Mouse (Mus musculus): ENCODE measurements around the gene Nr1i3. TPM values are rescaled to one million over a fixed set of nuclear protein-coding genes. Genes with fewer than 3 reads are reported as not detected.

Nr1i3 gene
- polyA plus RNA-seq, 1 experiment from 2014 or later = 0.38 TPM

DNA sequence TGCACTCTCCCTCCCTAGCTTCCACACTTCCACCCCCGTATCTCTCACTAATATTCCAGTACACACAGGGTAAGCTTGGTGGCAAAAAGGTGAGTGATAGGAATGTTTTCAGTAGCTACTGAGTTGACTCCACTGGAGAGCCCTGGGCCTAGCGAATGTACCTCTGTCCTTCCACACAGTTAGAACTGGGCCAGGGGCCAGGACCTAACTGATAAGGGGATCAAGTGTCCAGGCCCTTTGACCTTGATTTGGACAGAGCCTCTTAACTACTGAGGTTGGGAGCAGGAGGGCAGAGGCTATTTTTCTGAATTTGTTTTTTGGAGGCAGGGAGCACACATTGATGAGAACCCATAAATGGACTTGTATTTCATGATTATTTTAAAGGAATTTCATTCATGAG lies 10.0 kb downstream of the Nr1i3 start:
- ATAC-seq = no peak

DNA sequence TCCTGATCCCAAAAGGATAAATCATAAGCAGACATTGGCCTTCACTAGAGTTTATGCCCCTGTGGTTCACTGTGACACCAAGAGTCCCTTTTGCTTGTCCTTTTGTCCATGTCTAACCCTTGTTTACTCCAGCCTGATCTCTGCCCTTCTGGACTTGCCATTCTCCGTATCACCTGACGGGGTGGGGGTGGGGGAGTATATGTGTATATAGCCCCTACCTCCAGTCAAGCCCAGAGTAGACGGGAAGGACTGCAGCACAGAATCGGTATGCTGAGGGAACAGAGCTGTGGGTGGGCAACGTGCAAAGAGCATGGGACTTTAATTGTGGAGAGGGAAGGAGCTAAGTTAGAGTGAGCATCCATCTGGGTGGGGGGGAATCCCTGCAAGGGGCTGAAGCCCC lies 11.1 kb downstream of the Nr1i3 start, which contains the start of gene Apoa2:
Gene Apoa2, plus strand, starts transcription at position 198 of the 400 bp plus-strand sequence.
- H3K27ac ChIP-seq (ENCODE audit: low read length) = no peak within 1 kb of the TSS
- no peak within 1 kb of the TSS for H3K4me3 ChIP-seq (ENCODE audit: low read depth, low read length)
- H3K9ac ChIP-seq (ENCODE audit: low read depth, low read length) = no peak within 1 kb of the TSS
- no peaks in the 10 kb centered on the region for H3K27me3 ChIP-seq (ENCODE audit: control insufficient read depth, insufficient read depth, low read depth, low read length)
- H3K4me1 ChIP-seq (ENCODE audit: control insufficient read depth, insufficient read depth, low read length) = peaks cover 10% of the 10 kb centered on the region
- H3K36me3 ChIP-seq (ENCODE audit: control insufficient read depth, insufficient read depth, low read length) = no peaks in the 10 kb centered on the region
- whole genome bisulfite sequencing = 77% methylated on average over 5 of the region's 5 CpGs
- H3K4me2 ChIP-seq (ENCODE audit: low read length) = no peak within 1 kb of the TSS
- no peaks in the 10 kb centered on the region for H3K9me3 ChIP-seq (replicated peaks; ENCODE audit: control insufficient read depth, low read length, poor library complexity, severe bottlenecking)
- no peak for ATAC-seq

More for the DNA sequence above, 10.0 kb downstream of the Nr1i3 start:
- Histone ChIP-seq H3K4me2 (ENCODE audit: low read length) (no peak overlapping the region), H3K27ac (ENCODE audit: low read length) (no peak overlapping the region), H3K36me3 (ENCODE audit: control insufficient read depth, insufficient read depth, low read length) (peaks cover 4% of the 10 kb centered on the region), H3K4me1 (ENCODE audit: control insufficient read depth, insufficient read depth, low read length) (peaks cover 10% of the 10 kb centered on the region), H3K4me3 (ENCODE audit: low read depth, low read length) (no peak overlapping the region), H3K27me3 (ENCODE audit: control insufficient read depth, insufficient read depth, low read depth, low read length) (no peaks in the 10 kb centered on the region), H3K9me3 (replicated peaks; ENCODE audit: control insufficient read depth, low read length, poor library complexity, severe bottlenecking) (no peaks in the 10 kb centered on the region), H3K9ac (ENCODE audit: low read depth, low read length) (no peak overlapping the region)
- 90% methylated on average over 2 of the region's 2 CpGs for WGBS

DNA sequence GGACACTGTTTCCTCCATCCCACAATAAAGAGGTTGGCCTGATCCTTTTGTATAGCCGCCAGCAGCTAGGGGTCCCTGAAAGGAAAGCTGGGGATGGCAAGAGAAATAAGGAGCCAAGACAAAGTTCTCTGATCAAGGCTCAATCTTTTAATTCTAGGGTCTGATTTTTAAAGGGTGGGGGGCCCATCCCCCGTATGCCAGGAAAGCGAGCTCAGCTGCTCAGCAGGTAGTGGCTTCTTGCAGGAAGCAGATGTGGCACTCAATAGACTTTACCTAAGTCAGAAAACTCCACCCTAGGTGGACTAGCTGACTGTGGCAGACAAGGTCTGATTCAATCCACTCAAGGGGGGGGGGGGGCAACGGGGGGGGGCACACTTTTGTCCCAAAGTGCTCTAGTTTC lies 13.0 kb downstream of the Nr1i3 start:
- no peaks in the 10 kb centered on the region for H3K9me3 ChIP-seq (replicated peaks; ENCODE audit: control insufficient read depth, low read length, poor library complexity, severe bottlenecking)
- H3K36me3 ChIP-seq (ENCODE audit: control insufficient read depth, insufficient read depth, low read length) = no peaks in the 10 kb centered on the region
- 0 out of 2 replicates have a peak, but pooled peaks cover 2% of the 10 kb centered on the region for H3K4me1 ChIP-seq (ENCODE audit: control insufficient read depth, insufficient read depth, low read length)
- H3K4me3 ChIP-seq (ENCODE audit: low read depth, low read length) = no peak overlapping the region
- H3K4me2 ChIP-seq (ENCODE audit: low read length) = no peak overlapping the region
- WGBS = 48% methylated on average over 4 of the region's 4 CpGs
- no peak overlapping the region for H3K27ac ChIP-seq (ENCODE audit: low read length)
- no peak overlapping the region for H3K9ac ChIP-seq (ENCODE audit: low read depth, low read length)
- H3K27me3 ChIP-seq (ENCODE audit: control insufficient read depth, insufficient read depth, low read depth, low read length) = no peaks in the 10 kb centered on the region
- ATAC-seq = no peak

DNA sequence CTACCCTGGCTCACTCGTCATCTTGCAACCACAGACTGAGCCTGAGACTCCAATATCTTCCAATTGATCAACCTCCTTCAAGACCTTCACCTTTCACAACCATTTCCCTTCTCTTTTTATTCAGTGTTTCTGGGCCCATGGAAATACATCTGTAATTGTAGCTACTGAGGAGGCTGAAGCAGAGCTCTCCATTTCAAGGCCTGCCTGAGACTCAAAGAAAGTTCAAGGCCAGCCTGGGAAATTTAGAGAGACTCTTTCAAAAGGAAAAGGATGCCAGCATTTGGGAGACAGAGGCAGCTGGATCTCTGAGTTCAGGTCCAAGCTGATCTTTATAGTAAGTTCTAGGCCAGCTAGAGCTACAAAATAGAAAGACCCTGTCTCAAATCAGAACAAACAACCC lies 14.1 kb downstream of the Nr1i3 start:
- H3K9ac ChIP-seq (ENCODE audit: low read depth, low read length) = no peak overlapping the region
- H3K27me3 ChIP-seq (ENCODE audit: control insufficient read depth, insufficient read depth, low read depth, low read length) = no peaks in the 10 kb centered on the region
- 96% methylated on average over 1 of the region's 1 CpGs for WGBS
- no peak for ATAC-seq
- no peak overlapping the region for H3K27ac ChIP-seq (ENCODE audit: low read length)
- H3K4me2 ChIP-seq (ENCODE audit: low read length) = no peak overlapping the region
- no peak overlapping the region for H3K4me3 ChIP-seq (ENCODE audit: low read depth, low read length)
- no peaks in the 10 kb centered on the region for H3K36me3 ChIP-seq (ENCODE audit: control insufficient read depth, insufficient read depth, low read length)
- H3K9me3 ChIP-seq (replicated peaks; ENCODE audit: control insufficient read depth, low read length, poor library complexity, severe bottlenecking) = no peaks in the 10 kb centered on the region
- H3K4me1 ChIP-seq (ENCODE audit: control insufficient read depth, insufficient read depth, low read length) = 0 out of 2 replicates have a peak, but pooled peaks cover 1% of the 10 kb centered on the region

DNA sequence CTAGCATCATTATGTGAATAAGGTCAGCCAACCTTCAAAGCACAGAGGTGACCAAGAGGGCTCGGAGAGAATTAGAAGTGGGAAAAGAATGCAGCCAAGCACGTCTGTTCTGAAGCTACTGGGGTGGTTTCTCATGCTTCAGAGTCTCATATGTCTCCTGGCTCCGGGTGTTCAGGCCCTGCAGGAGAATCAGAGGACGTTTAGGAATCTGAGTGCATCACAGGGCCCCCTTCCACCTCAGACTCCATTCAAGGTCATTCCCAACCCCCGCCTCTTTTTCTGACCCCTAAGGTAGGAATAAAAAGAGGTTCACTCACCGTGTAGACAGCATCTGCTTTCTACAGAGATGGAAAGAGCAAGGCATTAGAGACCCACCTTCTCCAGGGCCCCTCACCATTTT lies 16.0 kb downstream of the Nr1i3 start:
- Histone ChIP-seq H3K36me3 (ENCODE audit: control insufficient read depth, insufficient read depth, low read length) (peaks cover under 1% of the 10 kb centered on the region), H3K27me3 (ENCODE audit: control insufficient read depth, insufficient read depth, low read depth, low read length) (no peaks in the 10 kb centered on the region), H3K4me2 (ENCODE audit: low read length) (no peak overlapping the region), H3K4me1 (ENCODE audit: control insufficient read depth, insufficient read depth, low read length) (no peaks in the 10 kb centered on the region), H3K9me3 (replicated peaks; ENCODE audit: control insufficient read depth, low read length, poor library complexity, severe bottlenecking) (no peaks in the 10 kb centered on the region), H3K4me3 (ENCODE audit: low read depth, low read length) (no peak overlapping the region), H3K27ac (ENCODE audit: low read length) (no peak overlapping the region), H3K9ac (ENCODE audit: low read depth, low read length) (no peak overlapping the region)
- 29% methylated on average over 6 of the region's 6 CpGs for WGBS
- no peak for ATAC-seq

DNA sequence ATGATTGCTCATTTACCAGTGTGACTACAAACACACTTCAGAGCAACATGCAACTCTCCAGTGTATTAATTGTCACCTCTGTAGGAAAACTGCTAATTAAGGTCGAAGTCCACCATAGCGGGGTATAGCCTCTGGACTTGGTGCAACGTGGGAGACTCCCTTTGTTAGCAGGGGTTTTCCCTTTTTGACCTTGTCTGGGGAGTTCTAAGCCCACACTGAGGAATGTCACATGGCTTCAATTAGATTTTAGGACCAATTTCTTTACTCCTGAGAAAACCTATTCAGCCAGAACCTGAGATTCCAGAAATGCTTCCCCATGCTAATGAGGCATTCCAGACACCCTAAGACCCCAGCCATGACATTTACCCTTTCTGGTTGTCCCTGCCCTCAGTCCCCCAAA lies 16.4 kb downstream of the Nr1i3 start:
- no peak for ATAC-seq
- 60% methylated on average over 3 of the region's 3 CpGs for WGBS
- no peaks in the 10 kb centered on the region for H3K4me1 ChIP-seq (ENCODE audit: control insufficient read depth, insufficient read depth, low read length)
- no peaks in the 10 kb centered on the region for H3K27me3 ChIP-seq (ENCODE audit: control insufficient read depth, insufficient read depth, low read depth, low read length)
- H3K9me3 ChIP-seq (replicated peaks; ENCODE audit: control insufficient read depth, low read length, poor library complexity, severe bottlenecking) = no peaks in the 10 kb centered on the region
- no peak overlapping the region for H3K4me2 ChIP-seq (ENCODE audit: low read length)
- H3K4me3 ChIP-seq (ENCODE audit: low read depth, low read length) = no peak overlapping the region
- H3K9ac ChIP-seq (ENCODE audit: low read depth, low read length) = no peak overlapping the region
- peaks cover 5% of the 10 kb centered on the region for H3K36me3 ChIP-seq (ENCODE audit: control insufficient read depth, insufficient read depth, low read length)
- H3K27ac ChIP-seq (ENCODE audit: low read length) = no peak overlapping the region

DNA sequence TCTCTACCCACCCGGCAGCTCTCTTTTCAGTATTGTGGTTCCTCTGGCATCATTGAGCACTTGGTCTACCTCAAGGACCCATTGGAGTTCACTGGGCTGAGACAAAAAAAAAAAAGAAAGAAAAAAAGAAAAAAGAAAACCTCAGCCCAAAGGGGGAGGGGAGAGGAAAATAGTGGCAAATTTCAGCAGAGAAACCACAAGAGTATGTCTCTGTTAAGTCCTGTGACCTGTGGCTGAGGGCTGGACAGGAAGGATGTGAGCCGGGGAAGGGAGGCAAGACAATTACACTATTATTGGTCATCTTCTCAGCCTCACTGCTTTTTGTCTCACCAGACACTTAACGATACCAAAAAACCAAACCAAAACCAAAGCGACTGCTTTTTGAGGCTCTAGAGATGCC lies 18.1 kb downstream of the Nr1i3 start:
- Histone ChIP-seq H3K4me3 (ENCODE audit: low read depth, low read length) (no peak overlapping the region), H3K27me3 (ENCODE audit: control insufficient read depth, insufficient read depth, low read depth, low read length) (no peaks in the 10 kb centered on the region), H3K36me3 (ENCODE audit: control insufficient read depth, insufficient read depth, low read length) (peaks cover 18% of the 10 kb centered on the region), H3K4me2 (ENCODE audit: low read length) (no peak overlapping the region), H3K4me1 (ENCODE audit: control insufficient read depth, insufficient read depth, low read length) (no peaks in the 10 kb centered on the region), H3K9me3 (replicated peaks; ENCODE audit: control insufficient read depth, low read length, poor library complexity, severe bottlenecking) (no peaks in the 10 kb centered on the region), H3K27ac (ENCODE audit: low read length) (no peak overlapping the region), H3K9ac (ENCODE audit: low read depth, low read length) (no peak overlapping the region)
- ATAC-seq = no peak
- WGBS = 74% methylated on average over 4 of the region's 4 CpGs

DNA sequence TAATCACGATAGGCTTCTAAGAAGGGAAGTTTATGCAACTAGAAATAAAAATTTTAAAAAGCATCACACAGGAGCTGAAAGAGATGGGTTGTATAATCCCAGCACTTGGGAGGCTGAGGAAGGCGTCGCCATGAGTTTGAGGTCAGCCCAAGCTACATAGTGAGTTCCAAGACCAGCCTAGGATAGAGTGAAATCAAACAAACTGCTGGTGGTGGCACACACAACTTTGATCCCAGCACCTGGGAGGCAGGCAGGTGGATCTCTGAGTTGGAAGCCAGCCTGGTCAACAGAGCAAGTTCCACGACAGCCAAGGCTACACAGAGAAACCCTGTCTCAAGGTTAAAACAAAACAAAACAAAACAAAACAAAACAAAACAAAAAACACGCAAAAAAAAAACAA lies 18.6 kb downstream of the Nr1i3 start:
- Histone ChIP-seq H3K27me3 (ENCODE audit: control insufficient read depth, insufficient read depth, low read depth, low read length) (no peaks in the 10 kb centered on the region), H3K9ac (ENCODE audit: low read depth, low read length) (no peak overlapping the region), H3K36me3 (ENCODE audit: control insufficient read depth, insufficient read depth, low read length) (peaks cover 21% of the 10 kb centered on the region), H3K4me1 (ENCODE audit: control insufficient read depth, insufficient read depth, low read length) (no peaks in the 10 kb centered on the region), H3K4me2 (ENCODE audit: low read length) (no peak overlapping the region), H3K9me3 (replicated peaks; ENCODE audit: control insufficient read depth, low read length, poor library complexity, severe bottlenecking) (no peaks in the 10 kb centered on the region), H3K27ac (ENCODE audit: low read length) (no peak overlapping the region), H3K4me3 (ENCODE audit: low read depth, low read length) (no peak overlapping the region)
- WGBS = 89% methylated on average over 5 of the region's 5 CpGs
- no peak for ATAC-seq

DNA sequence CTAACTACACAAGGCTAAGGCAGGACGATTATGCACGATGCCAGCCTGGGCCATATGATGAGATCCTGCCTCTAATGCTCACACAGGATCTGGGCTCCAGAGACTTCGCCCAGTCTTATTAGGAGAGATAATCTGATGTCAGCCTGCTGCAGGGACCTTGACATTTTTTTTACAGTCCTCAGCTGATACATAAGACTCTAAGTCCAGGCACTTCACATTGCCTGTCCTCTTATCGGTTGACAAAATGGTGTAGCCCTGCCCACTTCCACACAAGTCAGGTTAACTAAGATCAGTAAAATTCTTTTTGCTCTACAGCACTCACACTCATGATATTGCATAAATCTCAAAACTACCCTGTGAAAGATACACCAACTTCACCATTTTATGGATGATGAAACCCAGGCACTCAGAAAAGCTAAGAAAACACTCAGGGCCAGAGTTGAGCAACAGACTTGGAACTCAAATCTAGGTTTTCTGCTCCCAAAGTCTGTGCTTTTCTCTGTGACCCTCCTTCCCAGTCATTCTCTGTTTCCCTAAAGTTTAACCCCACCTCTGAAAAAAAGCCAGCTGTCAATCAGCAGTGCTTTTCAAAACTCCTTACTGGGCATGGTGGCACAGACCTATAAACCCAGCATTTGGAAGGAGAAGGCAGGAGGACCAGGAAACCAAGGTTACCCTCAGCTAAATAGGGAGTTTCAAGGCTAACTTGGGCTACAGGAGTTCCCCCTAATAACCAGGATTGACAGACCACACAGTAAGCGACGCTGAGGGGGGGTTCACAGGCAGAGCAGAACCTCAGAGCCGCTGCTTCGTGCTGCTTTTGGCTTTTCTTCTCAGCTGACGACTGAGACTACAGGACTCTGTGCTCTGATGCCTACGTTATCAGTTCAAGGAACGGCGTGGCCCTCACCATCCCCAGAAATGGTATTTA lies 19.3 kb downstream of the Nr1i3 start:
- Histone ChIP-seq H3K9me3 (replicated peaks; ENCODE audit: control insufficient read depth, low read length, poor library complexity, severe bottlenecking) (no peaks in the 10 kb centered on the region), H3K4me3 (ENCODE audit: low read depth, low read length) (no peak overlapping the region), H3K27me3 (ENCODE audit: control insufficient read depth, insufficient read depth, low read depth, low read length) (no peaks in the 10 kb centered on the region), H3K9ac (ENCODE audit: low read depth, low read length) (no peak overlapping the region), H3K36me3 (ENCODE audit: control insufficient read depth, insufficient read depth, low read length) (peaks cover 27% of the 10 kb centered on the region), H3K4me2 (ENCODE audit: low read length) (no peak overlapping the region), H3K4me1 (ENCODE audit: control insufficient read depth, insufficient read depth, low read length) (no peaks in the 10 kb centered on the region), H3K27ac (ENCODE audit: low read length) (no peak overlapping the region)
- no peak for ATAC-seq
- 87% methylated on average over 12 of the region's 12 CpGs for WGBS

All from midbrain, embryonic 16.5 days (tissue).